Mouse (Mus musculus) mesoderm, embryonic 11.5 days (tissue): ENCODE results near the gene Gm20388.

Source experiments
- DNase-seq: peaks from one replicate; pipeline ENCODE4 v3.0.0-alpha.2; 2012; ENCODE audit warnings: low read depth, low spot score

Gene Gm20388

GRCm38 (mm10) chr8:121544276-121544785 is 1633.7 kb downstream of the Gm20388 start, which contains the start of gene 1700018B08Rik:
Gene 1700018B08Rik, minus strand, starts transcription at chr8:121544320.
- no peak for DNase-seq

- no peak for DNase-seq
Observed at GRCm38 (mm10) chr8:121544936-121545335, 1634.3 kb downstream of the Gm20388 start.

- DNase-seq: peak; percentile 86
Observed at GRCm38 (mm10) chr8:121547132-121547531, 1636.5 kb downstream of the Gm20388 start.

GRCm38 (mm10) chr8:121550056-121550455 is 1639.4 kb downstream of the Gm20388 start:
- no peak for DNase-seq

DNA sequence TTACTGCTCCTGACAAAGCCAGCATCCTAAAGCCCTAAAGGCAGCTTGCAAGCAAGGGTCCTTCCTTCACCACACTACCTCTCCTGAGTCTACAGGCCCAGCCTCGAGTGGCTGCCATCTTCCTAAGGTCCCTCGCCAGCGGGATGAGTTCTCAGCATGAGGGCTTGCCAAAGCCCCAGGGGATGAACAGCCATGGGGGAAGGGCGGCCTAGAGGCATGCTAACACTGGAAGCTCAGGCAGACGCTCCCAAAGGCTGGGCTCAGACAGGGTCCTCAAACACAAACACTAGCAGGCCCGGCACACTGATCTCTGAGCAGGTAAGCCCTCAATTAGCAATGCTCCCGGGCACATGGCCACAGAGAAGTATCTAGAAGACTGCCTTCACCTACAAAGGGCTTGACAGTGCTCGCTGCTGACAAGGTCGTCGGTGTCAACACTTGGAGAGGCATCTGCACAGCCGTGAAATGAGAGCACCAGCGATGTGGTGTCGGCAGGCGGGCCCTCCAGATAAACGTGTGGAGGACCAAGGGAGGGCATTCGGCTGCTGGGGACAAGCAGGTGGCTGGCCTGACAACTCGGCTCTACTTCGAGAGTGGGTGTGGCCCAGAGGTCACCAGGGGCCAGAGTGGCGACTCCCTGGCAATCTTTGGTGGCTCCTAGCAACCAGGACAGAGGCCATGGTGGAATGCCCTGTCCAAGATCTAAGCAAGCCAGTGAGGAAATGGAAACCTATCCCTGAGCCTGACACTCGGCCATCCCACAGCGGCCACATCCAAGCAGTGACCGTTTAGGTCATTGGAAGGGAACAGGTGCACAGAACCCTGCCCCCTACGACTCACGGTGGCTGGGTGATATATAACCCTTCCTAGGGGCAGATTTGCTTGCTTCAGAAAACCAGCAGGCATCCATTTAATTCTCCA is 1640.7 kb downstream of the Gm20388 start:
- no peak for DNase-seq

- no peak for DNase-seq
Observed at GRCm38 (mm10) chr8:121552506-121552905, 1641.9 kb downstream of the Gm20388 start.

GRCm38 (mm10) chr8:121553831-121554475 is 1643.3 kb downstream of the Gm20388 start:
- DNase-seq: no peak

DNA sequence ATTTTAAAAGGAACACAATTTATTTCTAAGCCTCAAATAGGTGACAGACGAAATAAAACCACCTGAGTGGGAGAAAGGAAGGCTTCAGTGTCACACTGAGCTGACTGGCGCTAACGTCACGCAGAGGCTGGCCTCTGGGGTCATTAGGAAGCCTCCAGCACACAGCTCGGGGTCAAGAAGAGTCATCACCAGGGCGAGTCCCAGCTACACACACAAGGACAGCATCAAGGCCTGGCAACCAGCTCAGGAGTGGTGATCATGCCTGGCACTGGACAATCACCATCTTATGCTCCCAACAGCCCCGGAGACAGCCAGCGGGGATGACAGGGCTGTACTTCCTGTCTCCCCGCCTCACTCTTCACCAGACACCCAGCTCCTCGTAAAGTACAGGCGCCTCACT is 1647.1 kb downstream of the Gm20388 start:
- DNase-seq: no peak

DNA sequence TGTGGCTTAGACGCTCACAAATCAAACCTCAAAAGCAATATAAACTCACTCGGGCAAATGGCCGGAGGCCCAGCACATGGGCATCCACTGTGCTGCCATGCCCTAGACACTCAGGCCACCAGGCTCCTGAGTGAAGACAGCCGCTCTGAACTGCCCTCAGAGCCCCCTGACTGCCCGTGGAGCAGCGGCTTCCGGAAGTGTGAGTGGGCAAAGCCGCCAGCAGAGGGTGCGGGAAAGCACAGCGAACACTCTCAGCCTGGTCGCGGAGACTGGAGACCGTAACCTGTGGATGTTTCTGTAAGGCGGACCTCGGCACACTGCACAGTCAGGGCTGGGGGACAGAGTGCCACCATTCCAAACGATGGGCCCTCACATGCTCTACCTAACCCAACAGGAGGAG is 1647.9 kb downstream of the Gm20388 start:
- DNase-seq: no peak

- no peak for DNase-seq
Observed at GRCm38 (mm10) chr8:121559801-121560200, 1649.2 kb downstream of the Gm20388 start.

DNA sequence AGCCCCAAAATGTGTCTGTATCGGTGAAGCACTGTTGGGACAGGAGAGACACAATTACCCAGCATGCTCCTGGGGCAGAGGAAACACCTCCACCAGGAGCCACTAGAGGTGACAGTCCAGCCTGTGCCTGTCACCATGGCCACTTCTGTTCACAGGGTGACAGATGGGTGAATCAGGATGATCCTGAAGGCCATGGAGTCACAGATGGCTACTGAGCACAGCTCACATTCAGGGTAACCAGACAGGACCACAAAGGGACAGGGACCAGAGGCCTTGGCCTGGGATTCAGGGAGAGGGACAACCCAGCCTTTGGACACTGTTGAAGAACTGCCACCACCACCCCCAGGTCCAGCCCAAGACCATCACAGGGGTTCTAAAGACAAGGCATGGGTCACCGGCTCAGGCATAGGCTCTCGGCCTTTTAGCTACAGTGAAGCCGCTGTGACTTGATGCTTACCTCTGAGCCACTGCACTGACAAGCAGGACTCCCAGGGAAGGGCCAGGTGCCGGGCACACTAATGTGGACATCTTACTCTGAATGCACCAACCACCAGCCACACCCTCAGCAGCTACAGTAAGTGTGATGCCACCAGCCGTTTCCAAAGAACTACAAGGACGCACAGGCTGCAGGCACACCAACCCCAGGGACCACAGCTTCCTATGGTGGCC is 1649.9 kb downstream of the Gm20388 start:
- DNase-seq: no peak

DNA sequence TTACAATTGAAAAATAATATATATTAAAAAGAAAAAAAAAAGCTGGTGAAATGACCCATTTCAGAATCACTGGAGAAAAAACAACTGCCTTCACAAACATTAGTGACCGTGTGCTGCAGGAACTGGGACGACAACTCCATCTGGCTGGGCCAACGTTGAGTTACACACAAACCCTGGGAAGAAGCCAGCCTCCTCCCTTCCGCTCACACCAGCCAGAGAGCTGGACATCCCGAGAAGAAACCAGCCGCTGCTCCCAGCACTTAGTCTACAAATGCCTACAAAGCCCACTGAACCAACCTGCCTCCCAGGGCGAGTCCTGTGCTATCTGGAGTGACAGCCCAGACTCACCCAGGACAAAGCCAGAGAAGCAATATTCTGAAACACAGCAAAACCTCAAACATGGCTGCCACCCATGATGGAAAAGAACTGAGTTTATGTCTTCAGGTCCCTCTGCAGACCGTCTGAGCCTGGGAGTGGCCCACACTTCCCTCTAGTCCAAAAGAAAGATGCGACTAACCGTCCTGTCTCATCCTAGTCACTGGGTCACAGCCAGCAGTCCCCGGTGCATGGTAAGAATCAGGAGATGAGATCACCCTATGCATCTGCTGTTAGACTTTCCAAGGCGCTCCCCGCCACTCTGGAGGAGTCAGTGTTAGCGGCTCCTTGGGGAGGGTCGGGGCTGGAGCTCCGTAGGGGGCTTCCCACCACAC is 1651.2 kb downstream of the Gm20388 start:
- no peak for DNase-seq

- no peak for DNase-seq
Observed at GRCm38 (mm10) chr8:121562941-121563351, 1652.3 kb downstream of the Gm20388 start.

GRCm38 (mm10) chr8:121563701-121564100 is 1653.1 kb downstream of the Gm20388 start:
- DNase-seq: no peak

GRCm38 (mm10) chr8:121568321-121568720 is 1657.7 kb downstream of the Gm20388 start:
- DNase-seq: no peak

GRCm38 (mm10) chr8:121570335-121570734 is 1659.7 kb downstream of the Gm20388 start:
- DNase-seq: no peak

DNA sequence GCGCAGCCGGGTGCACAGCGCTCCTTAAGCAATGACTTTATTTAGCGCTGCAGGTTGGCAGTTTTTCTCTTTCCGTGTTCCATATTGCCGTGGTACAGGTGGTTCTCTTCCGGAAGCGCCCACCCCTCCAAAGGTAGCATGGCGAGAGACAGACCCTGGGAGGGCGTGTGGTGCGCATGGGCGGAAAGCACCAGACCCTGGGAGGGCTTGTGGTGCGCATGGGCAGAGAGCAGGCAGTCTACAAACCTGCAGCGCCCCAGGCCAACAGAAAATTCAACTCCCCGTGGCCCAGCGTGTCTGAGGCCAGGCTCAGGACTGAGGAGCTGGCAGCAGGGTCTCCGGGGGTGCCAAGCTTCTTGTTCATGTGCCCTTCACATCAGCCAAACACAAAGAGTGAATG is 1660.2 kb downstream of the Gm20388 start:
- DNase-seq: no peak

DNA sequence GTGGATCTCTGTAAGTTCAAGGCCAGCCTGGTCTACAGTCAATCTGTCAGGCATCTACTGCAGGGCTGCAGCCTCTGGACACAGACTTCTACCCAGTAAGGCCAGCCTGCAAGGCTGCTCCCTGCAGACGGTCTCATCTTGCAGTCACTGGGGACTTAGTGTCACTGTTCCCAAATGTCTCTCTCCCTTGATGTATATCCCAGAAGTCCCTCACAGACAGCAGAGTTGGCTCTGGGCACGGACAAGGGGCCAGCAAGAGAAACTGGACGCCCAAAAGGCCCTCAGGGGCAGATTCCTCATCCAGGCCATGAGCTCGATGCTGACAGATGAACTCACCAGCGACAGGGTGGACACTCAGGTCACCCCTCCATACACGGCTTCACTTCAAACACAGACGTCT is 1661.5 kb downstream of the Gm20388 start:
- no peak for DNase-seq

GRCm38 (mm10) chr8:121573275-121573674 is 1662.6 kb downstream of the Gm20388 start:
- DNase-seq: no peak

GRCm38 (mm10) chr8:121575661-121576060 is 1665.0 kb downstream of the Gm20388 start:
- no peak for DNase-seq
